Mouse (Mus musculus) G1E (cell line): ENCODE measurements around the gene Polr3b. TPM values are rescaled to one million over a fixed set of nuclear protein-coding genes. Genes with fewer than 3 reads are reported as not detected.
A peak's percentile ranks its signal among the peaks of the same experiment; 100 is the strongest.

Source experiments
- ATAC-seq: 2 replicates; pipeline ENCODE4 v1.8.0; 2016; ENCODE audit warnings: mild to moderate bottlenecking; ENCODE audit not compliant: insufficient number of reproducible peaks, poor library complexity, low FRiP score, severe bottlenecking; ENCODE audit errors: extremely low read depth
- DNase-seq: peaks from one replicate; pipeline ENCODE4 v3.0.0; 2012; ENCODE audit warnings: low spot score
- H3K27me3 ChIP-seq: 2 replicates; pipeline ENCODE4 v1.6.1; 2012; ENCODE audit warnings: mild to moderate bottlenecking, low read length, inconsistent platforms; ENCODE audit not compliant: insufficient read depth
- H3K36me3 ChIP-seq: replicated peaks from 2 replicates; pipeline ENCODE3; 2012; ENCODE audit warnings: mild to moderate bottlenecking, inconsistent platforms
- H3K4me1 ChIP-seq: 2 replicates; pipeline ENCODE4 v1.6.1; 2012; ENCODE audit warnings: low read depth, low read length, inconsistent platforms, mixed read lengths; ENCODE audit not compliant: insufficient read depth
- H3K4me3 ChIP-seq: 2 replicates; pipeline ENCODE4 v1.5.1; 2012; ENCODE audit warnings: low read depth, mild to moderate bottlenecking, inconsistent platforms, low read length, moderate library complexity, mixed read lengths
- H3K9me3 ChIP-seq: replicated peaks from 2 replicates; pipeline ENCODE4 v1.6.1; 2012; ENCODE audit warnings: inconsistent platforms
- CTCF ChIP-seq: IDR thresholded peaks from 2 replicates; pipeline ENCODE4 v1.5.1; 2012; ENCODE audit warnings: low read depth, low read length, inconsistent platforms, mixed read lengths
- GATA1 ChIP-seq: IDR thresholded peaks from 2 replicates; pipeline ENCODE4 v1.6.1; 2012; ENCODE audit warnings: borderline replicate concordance, low read length, inconsistent platforms, mixed read lengths
- GATA2 ChIP-seq: IDR thresholded peaks from 2 replicates; pipeline ENCODE4 v1.6.1; 2012; ENCODE audit warnings: low read depth, low read length, inconsistent platforms, borderline replicate concordance
- POLR2AphosphoS5 ChIP-seq: IDR thresholded peaks from 2 replicates; pipeline ENCODE4 v1.6.1; 2012; ENCODE audit warnings: low read depth, low read length, inconsistent platforms; ENCODE audit not compliant: insufficient replicate concordance
- TAL1 ChIP-seq: conservative IDR thresholded peaks from 2 replicates; pipeline ENCODE4 v1.6.1; 2012; ENCODE audit warnings: low read depth, low read length, inconsistent platforms, mixed read lengths
- polyA plus RNA-seq: library from polyadenylated mRNA; stranded (reverse); fragments of >175 nt; gene quantifications from 2 replicates; pipeline ENCODE4 v1.2.3, GENCODE M21; 2012
- total RNA-seq, 2 experiments: library from RNA; stranded (forward) in 1 of 2; stranded (reverse) in 1 of 2; fragments of 200-1000 nt in 1 of 2; fragments of >200 nt in 1 of 2; fragmentation: Nextera tagmentation in 1 of 2; gene quantifications; 2 replicates each; pipeline ENCODE4 v1.2.3; 2014 to 2017

Gene Polr3b
- total and polyA plus RNA-seq, 3 experiments: 5.6 to 27.2 (median 21.9) TPM

DNA sequence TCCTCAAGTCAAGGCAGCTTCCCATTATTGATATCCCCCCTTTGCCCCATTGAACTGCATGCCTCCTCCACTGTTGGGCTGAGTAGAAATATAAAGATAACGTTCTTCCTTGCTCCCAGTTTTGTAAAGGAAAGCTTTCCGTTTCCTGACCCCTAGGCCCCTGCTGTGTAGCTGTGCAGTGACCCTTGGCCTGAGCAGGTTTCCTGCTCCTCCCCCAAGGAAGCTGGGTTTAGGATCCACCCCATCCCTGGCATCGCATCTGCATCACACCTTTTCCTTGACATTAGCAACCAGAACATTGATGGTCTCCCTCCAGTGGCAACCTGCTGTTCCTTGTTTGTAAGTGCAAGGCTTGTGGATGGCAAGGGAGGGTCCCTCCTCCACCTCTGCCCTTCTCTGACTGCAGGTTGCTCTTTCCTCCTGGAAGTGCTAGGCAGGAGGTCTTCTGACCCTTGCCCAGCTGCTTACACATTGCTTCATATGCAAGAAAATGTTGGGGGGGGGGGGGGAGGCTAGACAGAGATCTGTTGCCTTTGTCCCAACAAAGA, 43.7 kb downstream of the Polr3b start:
- TF ChIP-seq GATA1 (no peak), CTCF (no peak), POLR2AphosphoS5 (no peak), GATA2 (no peak), TAL1 (no peak)
- no peaks in the 10 kb centered on the region for H3K27me3 ChIP-seq
- ATAC-seq: no peak

DNA sequence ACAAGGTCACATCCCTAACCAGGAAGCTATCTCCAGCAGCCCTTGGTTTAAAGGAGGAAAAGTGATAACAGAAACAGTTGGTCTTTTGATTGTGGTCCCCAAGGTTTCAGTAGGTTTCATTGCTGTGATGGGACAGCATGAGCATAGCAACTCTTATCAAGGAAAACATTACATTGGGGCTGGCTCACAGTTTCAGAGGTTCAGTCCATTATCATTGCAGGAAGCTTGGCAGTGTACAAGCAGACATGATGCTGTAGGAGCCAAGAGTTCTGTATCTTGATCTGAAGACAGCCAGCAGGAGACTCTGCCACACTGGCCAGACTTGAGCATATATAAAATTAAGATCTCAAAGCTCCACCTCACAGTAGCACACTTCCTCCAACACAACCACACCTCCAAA, 53.6 kb downstream of the Polr3b start:
- ATAC-seq (0 out of 2 replicates have a peak, but pooled peaks have one; percentile 8), DNase-seq (no peak)
- H3K36me3 ChIP-seq: peaks cover 79% of the 10 kb centered on the region
- H3K9me3 ChIP-seq: no peaks in the 10 kb centered on the region
- no peak for TF ChIP-seq GATA1
- TF ChIP-seq TAL1: no peak
- no peak for TF ChIP-seq CTCF
- no peak for TF ChIP-seq GATA2
- no peak for TF ChIP-seq POLR2AphosphoS5
- no peaks in the 10 kb centered on the region for H3K4me1 ChIP-seq
- no peak overlapping the region for H3K4me3 ChIP-seq
- no peaks in the 10 kb centered on the region for H3K27me3 ChIP-seq

More for the DNA sequence above, 43.7 kb downstream of the Polr3b start:
- H3K4me3 ChIP-seq: no peak overlapping the region
- H3K9me3 ChIP-seq: no peaks in the 10 kb centered on the region
- peaks cover 61% of the 10 kb centered on the region for H3K36me3 ChIP-seq
- no peak for DNase-seq
- no peaks in the 10 kb centered on the region for H3K4me1 ChIP-seq

DNA sequence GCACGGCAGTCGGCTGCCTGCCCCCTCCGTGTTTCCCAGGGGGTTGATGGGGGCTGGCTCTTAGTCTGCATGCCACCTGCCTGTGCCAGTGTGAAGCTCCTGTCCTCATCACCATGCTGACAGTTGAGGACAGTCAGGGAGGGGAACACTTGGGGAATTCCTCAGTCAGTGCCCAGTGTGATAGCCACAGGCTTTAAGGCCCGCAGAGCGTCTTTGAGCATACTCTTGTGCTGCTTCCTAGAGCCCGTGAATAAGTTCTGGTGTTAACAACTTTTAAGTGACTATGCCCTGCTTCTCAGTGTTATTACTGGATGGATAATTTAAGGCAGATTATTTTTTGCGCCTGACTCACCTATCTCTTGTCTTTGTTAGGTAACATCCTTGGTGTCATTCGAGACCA, 54.4 kb downstream of the Polr3b start:
- no peaks in the 10 kb centered on the region for H3K9me3 ChIP-seq
- no peak for ATAC-seq
- H3K4me3 ChIP-seq: no peak overlapping the region
- peaks cover 80% of the 10 kb centered on the region for H3K36me3 ChIP-seq
- H3K4me1 ChIP-seq: no peaks in the 10 kb centered on the region
- TF ChIP-seq GATA1 (no peak), TAL1 (no peak), GATA2 (no peak), CTCF (no peak), POLR2AphosphoS5 (no peak)
- H3K27me3 ChIP-seq: no peaks in the 10 kb centered on the region
- DNase-seq: no peak

GRCm38 (mm10) chr10:84677871-84678270, 55.8 kb downstream of the Polr3b start:
- no peak overlapping the region for H3K4me3 ChIP-seq
- no peaks in the 10 kb centered on the region for H3K9me3 ChIP-seq
- no peaks in the 10 kb centered on the region for H3K27me3 ChIP-seq
- no peaks in the 10 kb centered on the region for H3K4me1 ChIP-seq
- TF ChIP-seq GATA1: no peak
- TF ChIP-seq GATA2: no peak
- TF ChIP-seq CTCF: no peak
- TF ChIP-seq POLR2AphosphoS5: no peak
- TF ChIP-seq TAL1: no peak
- ATAC-seq (no peak), DNase-seq (no peak)
- H3K36me3 ChIP-seq: peaks cover 85% of the 10 kb centered on the region

DNA sequence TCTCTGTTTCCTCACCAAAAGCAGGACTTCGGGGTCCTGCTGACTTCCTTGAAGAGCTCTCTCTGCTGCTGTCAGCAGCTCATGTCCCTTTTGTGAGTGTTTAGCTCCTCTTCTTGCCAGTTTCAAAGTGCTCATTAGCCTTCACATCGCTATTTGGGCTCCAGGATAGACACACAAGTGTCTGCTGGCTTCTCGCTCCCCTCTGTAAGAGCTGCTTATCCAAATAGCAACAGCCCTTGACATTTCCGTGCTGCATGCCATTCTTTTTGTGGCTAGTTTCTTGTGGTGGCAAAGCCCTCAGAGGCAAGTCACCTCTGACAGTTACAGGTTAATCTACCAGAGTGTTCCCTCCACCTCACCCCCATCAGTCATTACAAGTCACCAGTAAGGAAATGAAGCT, 56.3 kb downstream of the Polr3b start:
- TF ChIP-seq CTCF (no peak), POLR2AphosphoS5 (no peak), GATA2 (no peak), TAL1 (no peak), GATA1 (no peak)
- Histone ChIP-seq H3K4me3 (no peak overlapping the region), H3K27me3 (no peaks in the 10 kb centered on the region), H3K4me1 (no peaks in the 10 kb centered on the region), H3K36me3 (peaks cover 79% of the 10 kb centered on the region), H3K9me3 (no peaks in the 10 kb centered on the region)
- no peak for DNase-seq
- ATAC-seq: no peak

DNA sequence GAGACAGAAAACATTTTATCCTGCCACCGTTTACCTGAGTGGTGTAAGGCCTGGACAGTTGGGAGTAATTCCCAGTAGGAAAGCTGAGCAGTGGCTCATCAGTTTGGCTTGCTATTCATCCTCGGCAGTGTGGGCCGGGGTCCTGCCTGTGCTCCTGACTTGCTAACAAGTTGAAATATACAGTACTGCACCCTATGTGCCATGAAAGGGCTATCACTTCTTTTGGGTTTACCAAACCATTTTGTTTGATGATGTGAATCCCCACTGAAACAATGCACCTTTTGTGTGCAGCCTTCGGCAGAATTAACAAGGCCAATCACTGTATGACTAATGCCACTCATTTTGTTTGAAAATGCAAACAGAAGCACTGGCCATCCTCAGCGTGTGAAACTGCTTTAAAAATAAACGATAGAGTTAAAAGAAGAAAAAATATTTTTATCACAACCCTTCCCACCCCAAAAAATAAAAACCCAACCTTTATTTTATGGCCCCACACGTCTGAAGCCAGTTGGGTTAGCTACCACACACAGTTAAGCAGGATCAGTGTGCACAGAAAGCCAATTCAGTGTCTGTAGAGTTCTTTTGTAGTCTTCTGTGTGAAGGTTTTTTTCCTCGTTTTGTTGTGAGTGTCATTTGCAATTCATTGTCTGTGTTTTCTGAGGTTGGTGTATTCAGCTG, 63.5 kb downstream of the Polr3b start:
- DNase-seq: no peak
- H3K36me3 ChIP-seq: peaks cover 64% of the 10 kb centered on the region
- no peak for ATAC-seq

More for the DNA sequence above, 63.5 kb downstream of the Polr3b start:
- TF ChIP-seq TAL1 (no peak), GATA1 (no peak), POLR2AphosphoS5 (no peak), CTCF (no peak), GATA2 (no peak)
- Histone ChIP-seq H3K9me3 (no peaks in the 10 kb centered on the region), H3K27me3 (no peaks in the 10 kb centered on the region), H3K4me1 (no peaks in the 10 kb centered on the region), H3K4me3 (no peak overlapping the region)
